Mouse (Mus musculus) erythroid progenitor cell, adult 5-6 weeks (primary cell): ENCODE results near the gene Ptgis. TPM values are rescaled to one million over a fixed set of nuclear protein-coding genes. Genes with fewer than 3 reads are reported as not detected.
"Not testable (repeated sequence)": the region's sequence is repeated elsewhere in the genome, so short reads cannot be mapped to it uniquely, and the experiment has no call there.

ENCODE experiments used
- ATAC-seq: replicated peaks from 2 replicates; pipeline ENCODE4 v1.8.0; 2016; ENCODE audit warnings: moderate number of reproducible peaks, mild to moderate bottlenecking, moderate TSS enrichment, inconsistent platforms; ENCODE audit not compliant: poor library complexity, low FRiP score, severe bottlenecking
- total RNA-seq, 2 experiments: library from RNA; stranded (forward) in 1 of 2; stranded (reverse) in 1 of 2; fragments of 150-400 nt in 1 of 2; fragments of 186-747, 209-891 nt in 1 of 2; gene quantifications; 2 replicates each; pipeline versions ENCODE4 v1.2.3 to v1.2.4; 2015 to 2017; ENCODE audit warnings: low replicate concordance in 2 of 2

Ptgis gene
- total RNA-seq, 2 experiments from 2014 or later: not detected

GRCm38 (mm10) chr2:167235338-167236018 is 4.9 kb downstream of the Ptgis start:
- ATAC-seq: no peak

GRCm38 (mm10) chr2:167233771-167234170 is 6.6 kb downstream of the Ptgis start:
- no peak for ATAC-seq

- no peak for ATAC-seq
These were observed 7.4 kb downstream of the Ptgis start for GRCm38 (mm10) chr2:167233009-167233335.

- no peak for ATAC-seq
These were observed 8.0 kb downstream of the Ptgis start for GRCm38 (mm10) chr2:167232132-167233008.

GRCm38 (mm10) chr2:167230554-167230953 is 9.8 kb downstream of the Ptgis start:
- ATAC-seq: no peak

GRCm38 (mm10) chr2:167224937-167225336 is 15.5 kb downstream of the Ptgis start:
- no peak for ATAC-seq

- no peak for ATAC-seq
These were observed 16.2 kb downstream of the Ptgis start for GRCm38 (mm10) chr2:167224194-167224593.

- ATAC-seq: 0 out of 2 replicates have a peak, but pooled peaks have one; percentile 21
These were observed 18.3 kb downstream of the Ptgis start for GRCm38 (mm10) chr2:167222152-167222551.

- no peak for ATAC-seq
These were observed 19.1 kb downstream of the Ptgis start for GRCm38 (mm10) chr2:167221159-167221845.

- no peak for ATAC-seq
These were observed 19.7 kb downstream of the Ptgis start for GRCm38 (mm10) chr2:167220736-167221135.

- no peak for ATAC-seq
These were observed 21.1 kb downstream of the Ptgis start for GRCm38 (mm10) chr2:167219154-167219775.

- ATAC-seq: no peak
These were observed 26.7 kb downstream of the Ptgis start for GRCm38 (mm10) chr2:167213666-167214065.

- ATAC-seq: no peak
These were observed 27.3 kb downstream of the Ptgis start for GRCm38 (mm10) chr2:167213076-167213475.

- no peak for ATAC-seq
These were observed 27.9 kb downstream of the Ptgis start for GRCm38 (mm10) chr2:167212551-167212950.

- ATAC-seq: no peak
These were observed 28.3 kb downstream of the Ptgis start for GRCm38 (mm10) chr2:167212089-167212488.

GRCm38 (mm10) chr2:167209900-167210299 is 30.5 kb downstream of the Ptgis start:
- ATAC-seq: no peak

GRCm38 (mm10) chr2:167208984-167209383 is 31.4 kb downstream of the Ptgis start:
- ATAC-seq: no peak

GRCm38 (mm10) chr2:167205918-167206629 is 34.3 kb downstream of the Ptgis start:
- no peak for ATAC-seq

- ATAC-seq: not testable (repeated sequence)
These were observed 35.7 kb downstream of the Ptgis start for GRCm38 (mm10) chr2:167204686-167205085.
